Mouse (Mus musculus): ENCODE data around the gene Amotl1.
"Not testable (repeated sequence)": the region's sequence is repeated elsewhere in the genome, so short reads cannot be mapped to it uniquely, and the experiment has no call there.

Amotl1 gene

GRCm38 (mm10) chr9:14644956-14645355 lies at the start of gene Amotl1:
Gene Amotl1 (minus strand): TSS chr9:14645056.
- no peak for DNase-seq (ENCODE audit: low spot score in 2 of 2)

GRCm38 (mm10) chr9:14689376-14690108 lies 44.7 kb upstream of the Amotl1 start:
- no peak for DNase-seq (ENCODE audit: low spot score in 2 of 2)

GRCm38 (mm10) chr9:14684363-14684762 lies 39.5 kb upstream of the Amotl1 start:
- no peak for DNase-seq (ENCODE audit: low spot score in 2 of 2)

GRCm38 (mm10) chr9:14682741-14683140 lies 37.9 kb upstream of the Amotl1 start:
- no peak for DNase-seq (ENCODE audit: low spot score in 2 of 2)

- no peak for DNase-seq (ENCODE audit: low spot score in 2 of 2)
These were observed 35.7 kb upstream of the Amotl1 start for GRCm38 (mm10) chr9:14680584-14680983.

- DNase-seq (ENCODE audit: low spot score in 2 of 2): no peak
These were observed 31.1 kb upstream of the Amotl1 start for GRCm38 (mm10) chr9:14675707-14676691.

- peak; percentile 8 to 20 for DNase-seq (ENCODE audit: low spot score in 2 of 2)
These were observed 29.6 kb upstream of the Amotl1 start for GRCm38 (mm10) chr9:14674506-14674905.

- DNase-seq (ENCODE audit: low spot score in 2 of 2): no peak
These were observed 28.3 kb upstream of the Amotl1 start for GRCm38 (mm10) chr9:14673109-14673508.

- DNase-seq (ENCODE audit: low spot score in 2 of 2): not testable (repeated sequence)
These were observed 27.1 kb upstream of the Amotl1 start for GRCm38 (mm10) chr9:14671965-14672364.

GRCm38 (mm10) chr9:14668382-14668781 lies 23.5 kb upstream of the Amotl1 start:
- DNase-seq (ENCODE audit: low spot score in 2 of 2): no peak

- no peak for DNase-seq (ENCODE audit: low spot score in 2 of 2)
These were observed 21.2 kb upstream of the Amotl1 start for GRCm38 (mm10) chr9:14666071-14666470.

- DNase-seq (ENCODE audit: low spot score in 2 of 2): no peak
These were observed 18.7 kb upstream of the Amotl1 start for GRCm38 (mm10) chr9:14663591-14663990.

- DNase-seq (ENCODE audit: low spot score in 2 of 2): no peak
These were observed 18.0 kb upstream of the Amotl1 start for GRCm38 (mm10) chr9:14662876-14663275.

GRCm38 (mm10) chr9:14662138-14662537 lies 17.3 kb upstream of the Amotl1 start:
- DNase-seq (ENCODE audit: low spot score in 2 of 2): no peak

- DNase-seq (ENCODE audit: low spot score in 2 of 2): no peak
These were observed 13.1 kb upstream of the Amotl1 start for GRCm38 (mm10) chr9:14657926-14658325.

- no peak for DNase-seq (ENCODE audit: low spot score in 2 of 2)
These were observed 9.2 kb upstream of the Amotl1 start for GRCm38 (mm10) chr9:14654010-14654409.

- DNase-seq (ENCODE audit: low spot score in 2 of 2): no peak
These were observed 7.9 kb upstream of the Amotl1 start for GRCm38 (mm10) chr9:14652761-14653160.

- DNase-seq (ENCODE audit: low spot score in 2 of 2): no peak
These were observed 3.0 kb upstream of the Amotl1 start for GRCm38 (mm10) chr9:14647849-14648248.

- no peak for DNase-seq (ENCODE audit: low spot score in 2 of 2)
These were observed 1.8 kb upstream of the Amotl1 start for GRCm38 (mm10) chr9:14646641-14647040.

GRCm38 (mm10) chr9:14646061-14646460 lies 1.2 kb upstream of the Amotl1 start:
- DNase-seq (ENCODE audit: low spot score in 2 of 2): no peak

GRCm38 (mm10) chr9:14643328-14643727 lies 1.5 kb downstream of the Amotl1 start:
- no peak for DNase-seq (ENCODE audit: low spot score in 2 of 2)

- DNase-seq (ENCODE audit: low spot score in 2 of 2): no peak
These were observed 2.4 kb downstream of the Amotl1 start for GRCm38 (mm10) chr9:14642251-14643021.
